Mouse (Mus musculus) v-Abl transformed pro-B cells (cell line): Measurements from ENCODE around the gene Pstpip1.

Source experiments
- in situ Hi-C, 2 experiments: fragments of 400-800 bp; cut with MboI; formaldehyde crosslinking; loops; one replicate each; pipeline ENCODE4 v1.15.1; 2025; ENCODE audit not compliant: unreplicated experiment in 2 of 2

Gene Pstpip1

GRCm38 (mm10) chr9:56135590-56136197 lies 45.9 kb downstream of the Pstpip1 start:
- in situ Hi-C loops, result no loop called here

DNA sequence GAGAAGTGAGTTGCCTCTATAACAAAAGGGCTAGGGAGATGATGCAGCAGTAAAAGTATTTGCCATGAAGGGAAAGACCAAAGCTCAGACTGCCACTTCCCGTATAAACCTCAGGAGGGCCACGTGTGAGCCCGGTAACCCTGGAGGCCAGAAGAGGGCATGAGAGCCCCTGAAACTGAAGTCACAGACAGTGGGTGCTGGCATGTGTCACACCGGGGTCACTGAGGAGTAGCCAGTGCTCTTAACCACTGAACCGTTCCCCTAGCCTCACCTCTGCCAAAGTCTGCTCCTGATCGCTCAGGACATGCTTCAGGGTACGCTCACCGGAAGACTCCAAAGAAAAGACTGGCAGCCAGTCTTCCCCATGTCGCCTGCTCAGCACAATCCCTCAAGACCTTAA lies 52.0 kb downstream of the Pstpip1 start:
- in situ Hi-C loops, result no loop called here

GRCm38 (mm10) chr9:56144366-56145003 lies 54.7 kb downstream of the Pstpip1 start:
- in situ Hi-C loops, result no loop called here

DNA sequence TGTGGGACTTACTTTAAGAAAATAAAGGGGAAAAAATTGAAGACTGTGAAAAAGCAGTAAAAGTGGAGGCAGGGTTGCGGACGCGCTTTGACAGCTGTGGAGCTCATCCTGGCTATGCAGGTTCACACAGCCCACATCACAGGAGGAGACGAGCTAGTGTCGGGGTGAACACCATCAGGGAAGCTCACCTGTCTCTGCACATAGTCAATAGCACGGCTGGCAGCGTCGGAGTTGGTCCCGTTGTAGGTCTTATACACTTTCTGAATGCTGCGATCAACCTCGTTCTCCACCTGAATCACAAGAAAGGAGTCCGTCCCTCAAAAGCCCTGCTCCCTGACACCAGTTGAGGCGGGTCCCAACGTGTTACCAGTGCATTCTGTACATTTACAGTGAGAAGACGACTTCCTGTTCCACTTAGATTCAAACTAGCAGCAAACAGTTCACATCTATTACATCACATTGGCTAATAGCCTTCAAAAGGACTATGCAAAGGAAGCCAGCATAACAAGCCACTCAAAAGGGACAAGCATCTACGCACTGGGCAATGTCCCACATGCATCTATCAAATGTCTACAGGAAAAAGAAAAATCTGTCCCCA lies 56.7 kb downstream of the Pstpip1 start:
- in situ Hi-C loops, result no loop called here

- in situ Hi-C loops, result no loop called here
These were observed 62.2 kb downstream of the Pstpip1 start for GRCm38 (mm10) chr9:56151745-56152481.

DNA sequence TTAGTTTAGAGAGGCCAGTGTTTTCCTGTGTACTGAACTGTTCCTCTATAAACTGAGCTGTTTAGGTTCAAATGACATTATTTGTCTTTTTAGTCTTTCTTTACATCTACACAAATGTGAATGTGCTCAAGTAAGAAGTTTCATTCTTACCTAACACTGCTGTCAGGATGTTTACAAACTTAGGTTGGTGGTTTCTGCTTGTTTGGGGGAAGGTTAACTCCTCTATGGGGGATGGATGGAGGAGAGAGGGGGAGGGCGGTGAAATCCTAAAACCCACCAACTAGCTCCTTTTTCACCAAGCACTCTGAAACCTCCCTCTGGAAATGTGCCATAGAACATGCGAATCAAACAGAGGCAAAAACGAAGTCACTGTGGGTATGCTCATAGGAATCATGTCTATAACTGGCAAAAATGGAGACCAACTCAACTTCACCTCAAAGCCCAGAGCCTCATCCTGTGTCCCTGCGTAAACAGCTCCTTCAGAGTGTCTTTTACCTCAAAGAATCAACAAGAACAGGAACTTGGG lies 62.8 kb downstream of the Pstpip1 start:
- in situ Hi-C loops, result no loop called here

DNA sequence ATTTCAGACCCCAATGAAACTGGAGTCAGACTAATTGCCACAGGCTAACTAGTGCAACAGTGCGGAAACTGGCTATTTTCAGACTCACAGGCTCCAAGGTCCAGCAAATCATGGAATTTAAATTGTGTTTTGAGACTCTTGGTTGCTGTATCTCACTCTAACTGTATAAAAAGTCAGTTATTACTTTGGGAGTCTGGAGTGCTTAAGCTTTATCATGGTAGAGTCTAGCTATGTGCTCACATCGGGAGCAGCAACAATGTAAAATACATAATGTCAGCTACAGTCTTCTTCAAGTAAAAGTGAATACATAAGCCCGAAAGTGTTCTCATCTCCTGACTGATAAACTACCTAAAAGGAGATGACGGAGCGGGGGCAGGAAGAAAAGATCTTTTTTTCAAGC lies 64.8 kb downstream of the Pstpip1 start:
- in situ Hi-C loops, result no loop called here

DNA sequence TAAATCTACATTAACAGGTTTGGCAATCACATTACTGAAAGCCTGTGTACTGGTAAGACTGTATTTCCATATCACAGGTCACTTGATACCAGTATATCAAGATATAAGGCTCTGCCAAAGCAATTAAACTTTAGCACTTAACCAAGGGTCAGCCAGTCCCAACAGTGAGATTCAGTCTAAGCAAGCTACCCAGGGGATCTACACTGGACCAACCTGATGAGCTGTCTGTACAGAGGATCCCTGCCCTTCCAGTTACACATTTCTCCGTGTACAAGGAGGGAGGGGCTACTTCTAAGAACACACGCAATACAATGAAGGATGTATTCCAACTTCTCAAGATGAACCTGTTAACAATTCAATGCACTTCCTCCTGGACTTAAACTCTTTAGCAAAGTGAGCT lies 68.3 kb downstream of the Pstpip1 start:
- in situ Hi-C loops, result no loop called here

DNA sequence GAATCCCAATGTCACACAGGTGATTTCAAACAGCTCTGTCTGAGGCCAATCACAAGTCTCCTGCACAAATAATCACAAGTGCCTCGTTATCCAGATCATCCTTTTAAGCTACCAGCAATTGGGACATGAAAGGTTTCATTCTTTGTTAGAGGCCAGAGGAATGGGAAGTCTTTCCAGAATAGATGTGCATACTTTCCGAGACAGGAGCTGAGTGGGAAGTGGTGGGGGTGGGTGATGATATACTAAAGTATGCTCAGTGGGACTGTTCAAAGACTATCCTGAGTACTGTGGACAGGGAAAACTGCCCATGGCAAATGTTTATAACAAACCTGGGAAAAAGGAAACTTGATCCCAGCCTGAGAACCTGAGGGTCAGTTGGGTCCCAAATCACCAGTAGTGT lies 69.7 kb downstream of the Pstpip1 start:
- in situ Hi-C loops, result no loop called here

DNA sequence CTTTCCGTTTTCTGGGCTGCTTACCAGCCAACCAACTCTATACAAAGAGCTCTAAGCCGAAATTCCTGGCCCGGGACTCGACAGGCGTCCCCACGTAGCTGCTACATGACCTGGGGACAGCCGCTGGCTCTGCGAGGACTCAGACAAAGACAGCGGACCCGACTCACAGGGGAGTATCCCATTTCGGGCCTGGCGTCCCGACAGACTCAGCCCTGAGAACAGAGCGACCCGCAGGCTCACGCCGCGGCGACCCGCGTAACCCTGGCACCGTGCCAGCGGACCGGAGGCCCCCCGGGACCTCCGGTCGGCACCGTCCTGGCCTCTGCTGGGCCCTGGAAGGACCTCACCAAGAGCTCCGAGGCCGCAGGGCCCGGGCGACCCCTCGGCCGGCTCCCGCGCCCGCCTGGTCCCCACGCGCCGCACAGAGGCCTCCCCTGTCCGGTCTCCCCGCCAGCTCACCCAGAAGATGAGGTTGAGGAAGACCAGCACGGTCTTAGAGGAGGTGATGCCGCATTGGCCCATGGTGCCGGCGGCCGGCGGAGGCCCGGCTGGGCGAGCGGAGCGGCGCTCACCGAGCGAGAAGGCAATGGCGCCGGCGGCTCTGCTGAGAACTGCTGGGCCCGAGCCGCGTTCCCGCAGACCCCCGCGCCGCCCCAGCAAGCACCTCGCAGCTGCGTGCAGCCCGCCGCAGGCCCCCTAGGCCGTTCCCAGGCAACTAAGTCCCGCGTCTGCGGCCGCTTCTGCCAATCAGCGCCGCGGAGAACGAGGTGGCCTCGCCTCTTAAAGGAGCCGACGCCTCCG lies 70.8 kb downstream of the Pstpip1 start:
- in situ Hi-C loops, result no loop called here

GRCm38 (mm10) chr9:56165377-56165776 lies 75.6 kb downstream of the Pstpip1 start, which contains the start of gene Tspan3:
TSS of gene Tspan3 (minus strand) at chr9:56165477.
- in situ Hi-C loops, result no loop called here

DNA sequence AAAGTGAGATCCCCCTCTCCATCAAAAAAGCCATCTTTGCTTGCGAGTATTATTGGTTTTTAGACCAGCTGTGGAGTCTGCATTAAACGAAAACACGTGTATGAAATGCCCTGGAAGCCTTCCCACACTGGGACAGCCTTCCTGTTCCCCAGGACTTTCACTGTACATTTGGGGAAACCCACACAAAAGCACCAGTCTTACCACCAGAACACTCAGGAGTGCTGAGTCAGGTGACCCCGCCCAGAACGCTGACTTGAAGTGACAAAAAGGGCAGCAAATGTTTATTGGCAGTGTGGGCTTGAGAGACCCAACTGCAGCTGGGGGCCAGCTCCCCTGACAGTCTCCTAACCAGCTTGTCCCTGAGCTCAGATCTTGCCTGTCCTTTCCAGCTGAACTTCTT lies 76.4 kb downstream of the Pstpip1 start:
- in situ Hi-C loops, result no loop called here

GRCm38 (mm10) chr9:56167690-56168089 lies 77.9 kb downstream of the Pstpip1 start:
- in situ Hi-C loops, result no loop called here

DNA sequence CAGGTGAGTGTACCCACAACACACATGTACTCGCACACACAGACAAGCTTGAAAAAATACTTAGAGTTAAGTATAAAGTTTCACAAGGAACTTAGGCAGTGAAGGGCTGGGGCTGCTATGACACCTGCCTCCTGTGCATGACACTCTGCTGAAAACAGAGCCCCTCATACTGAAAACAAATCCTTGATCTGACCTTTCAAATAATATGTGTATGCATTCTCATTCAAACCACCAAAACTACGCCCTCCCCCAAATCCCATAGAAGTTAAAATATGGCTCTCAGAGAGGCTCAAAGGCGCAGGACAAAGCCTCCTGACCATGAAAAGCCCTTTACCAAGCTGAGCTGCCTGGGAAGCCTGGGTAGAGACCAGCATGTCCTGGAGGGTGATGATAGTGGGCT lies 85.6 kb downstream of the Pstpip1 start:
- in situ Hi-C loops, result loop anchor here in 1 of 2 experiments (25.0 kb wide), 1 partner anchor 662 kb away; no protein-coding TSS in a partner anchor

DNA sequence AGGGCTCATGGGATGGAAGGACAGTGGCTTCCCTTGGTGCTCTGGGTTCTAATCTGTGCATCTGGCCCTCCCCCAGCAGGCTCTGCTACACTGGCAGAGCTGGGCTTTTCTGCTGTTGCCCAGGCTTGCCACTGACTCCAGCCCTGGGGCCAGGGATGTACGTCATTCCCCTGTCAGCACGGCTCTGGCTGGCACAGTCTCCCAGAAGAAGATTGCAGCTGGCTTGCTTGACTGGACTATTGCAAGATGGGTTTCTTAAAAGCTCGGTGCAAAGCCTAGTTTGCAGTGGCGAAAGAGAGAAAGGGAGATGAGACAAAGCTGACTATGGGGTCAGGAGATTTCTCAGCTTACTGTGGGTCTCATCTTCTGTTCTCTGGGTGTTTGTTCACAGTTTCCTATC lies 87.6 kb downstream of the Pstpip1 start:
- in situ Hi-C loops, result loop anchor here in 1 of 2 experiments (25.0 kb wide), 1 partner anchor 660 kb away; no protein-coding TSS in a partner anchor
